Mouse (Mus musculus): ENCODE results near the gene Allc.

Allc gene

GRCm38 (mm10) chr12:28584036-28584435, 1.7 kb upstream of the Allc start:
- DNase-seq (ENCODE audit: low read depth, low spot score): no peak

GRCm38 (mm10) chr12:28579132-28579531, 3.2 kb downstream of the Allc start:
- DNase-seq (ENCODE audit: low read depth, low spot score): no peak

- no peak for DNase-seq (ENCODE audit: low read depth, low spot score)
These were observed 4.2 kb downstream of the Allc start for GRCm38 (mm10) chr12:28578147-28578546.

GRCm38 (mm10) chr12:28575366-28576070, 6.8 kb downstream of the Allc start:
- DNase-seq (ENCODE audit: low read depth, low spot score): no peak

DNA sequence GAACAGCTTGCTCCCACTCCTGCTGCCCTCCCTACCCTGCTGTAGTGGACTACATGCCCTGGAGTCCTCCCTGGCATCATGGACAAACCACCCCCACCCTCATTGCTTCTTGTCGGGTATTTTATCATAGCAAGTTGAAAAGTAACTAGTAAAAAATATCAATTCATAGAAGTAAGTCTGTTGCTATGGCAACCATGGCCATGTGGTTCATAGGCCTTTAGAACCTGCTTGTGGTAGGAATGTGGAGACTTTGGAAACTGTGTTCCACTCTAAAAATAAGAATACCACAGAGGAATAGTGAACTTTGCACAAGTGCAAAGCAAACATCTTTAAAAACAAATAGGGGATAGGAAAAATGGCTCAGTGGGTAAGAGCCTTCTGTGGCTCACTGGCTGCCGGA, 10.1 kb downstream of the Allc start:
- DNase-seq (ENCODE audit: low read depth, low spot score): no peak

DNA sequence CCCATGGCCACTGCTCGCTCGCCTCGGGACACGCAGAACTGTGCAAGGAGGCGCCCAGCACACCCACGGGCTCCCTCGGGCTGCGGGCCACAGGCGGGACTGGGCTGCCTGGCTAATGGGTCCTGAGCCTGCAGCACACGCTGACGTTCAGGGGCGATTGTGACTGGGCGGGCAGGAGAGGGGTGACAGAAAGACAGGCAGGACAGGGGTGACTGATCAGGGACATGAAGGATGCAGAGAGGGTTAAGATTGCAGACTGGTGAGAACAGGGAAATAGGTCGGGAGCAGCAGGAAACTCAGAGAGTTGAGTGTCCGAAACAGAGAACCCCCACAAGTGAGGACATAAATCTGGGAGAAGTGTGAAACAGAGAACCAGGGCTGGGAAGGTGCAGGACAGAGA, 30.0 kb downstream of the Allc start, which contains the start of gene Dcdc2c:
Dcdc2c (minus strand) TSS at position 101 of the 400 bp plus-strand sequence.
- no peak for DNase-seq (ENCODE audit: low read depth, low spot score)

GRCm38 (mm10) chr12:28551775-28552174, 30.5 kb downstream of the Allc start:
- DNase-seq (ENCODE audit: low read depth, low spot score): no peak

DNA sequence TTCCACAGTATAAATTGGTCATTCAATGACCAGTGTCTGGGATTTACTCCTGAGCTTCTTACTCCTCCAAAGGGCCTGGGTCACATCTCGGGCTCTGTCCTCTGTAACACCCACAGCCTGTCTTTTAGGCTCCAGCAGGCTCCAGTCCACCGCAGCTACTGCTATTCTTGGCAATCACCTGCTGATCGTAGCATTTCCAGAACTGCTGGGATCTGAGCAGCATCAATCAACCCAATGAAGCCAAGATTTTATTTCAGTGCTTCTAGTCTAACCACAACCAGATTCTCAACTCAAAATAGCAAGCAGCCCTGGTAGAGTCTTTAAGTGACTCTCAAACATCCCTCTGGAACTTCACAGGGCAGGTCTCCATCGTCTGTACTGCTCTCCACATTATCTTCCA, 33.4 kb downstream of the Allc start:
- DNase-seq (ENCODE audit: low read depth, low spot score): no peak

- DNase-seq (ENCODE audit: low read depth, low spot score): peak; percentile 57
These were observed 68.0 kb downstream of the Allc start for GRCm38 (mm10) chr12:28514264-28514775.

GRCm38 (mm10) chr12:28509699-28510280, 72.5 kb downstream of the Allc start:
- no peak for DNase-seq (ENCODE audit: low read depth, low spot score)

Measured in 3T3-L1 (cell line).